Mouse (Mus musculus): ENCODE data around the gene 2410015M20Rik. TPM values are rescaled to one million over a fixed set of nuclear protein-coding genes. Genes with fewer than 3 reads are reported as not detected.
"Not testable (repeated sequence)": the region's sequence is repeated elsewhere in the genome, so short reads cannot be mapped to it uniquely, and the experiment has no call there.

Gene 2410015M20Rik
- total and polyA plus RNA-seq, 3 experiments: 274 to 334 TPM; not detected in 1

GRCm38 (mm10) chr17:56613893-56614292 lies 4.3 kb upstream of the 2410015M20Rik start:
- Histone ChIP-seq H3K4me1 (ENCODE audit: control insufficient read depth in 1 of 2, insufficient read depth in 2 of 2, low read length in 2 of 2) (peaks cover 0 to 13% of the 10 kb centered on the region in 2 experiments; a peak in 2 of 4 replicates), H3K27ac (ENCODE audit: control insufficient read depth, low read depth, low read length) (peak overlapping the region; percentile 65), H3K4me3 (ENCODE audit: control insufficient read depth in 1 of 2, insufficient read depth in 1 of 2, low read depth in 2 of 2, low read length in 2 of 2) (peak overlapping the region; percentile 66 to 68), H3K9ac (ENCODE audit: control insufficient read depth, low read depth, low read length, poor library complexity, severe bottlenecking) (peak overlapping the region; percentile 77), H3K79me2 (ENCODE audit: control insufficient read depth, insufficient read depth, low read length, poor library complexity) (peaks cover 27% of the 10 kb centered on the region)
- H3K9me3 ChIP-seq (replicated peaks; ENCODE audit: insufficient read depth, low read length); H3K27me3 ChIP-seq (ENCODE audit: control insufficient read depth in 1 of 2, insufficient read depth in 2 of 2, low read length in 2 of 2); H3K36me3 ChIP-seq (ENCODE audit: control insufficient read depth in 1 of 2, insufficient read depth in 2 of 2, low read length in 2 of 2): not testable (repeated sequence)
- DNase-seq (ENCODE audit: low read depth, low spot score): peak; percentile 73
- peak; percentile 54; the same call in 1 of the 2 replicates for TF ChIP-seq MYC (IDR thresholded peaks at IDR 0.05; ENCODE audit: low read depth, low read length)
- TF ChIP-seq MXI1 (IDR thresholded peaks at IDR 0.05; ENCODE audit: low read depth, low read length): peak; percentile 63; the same call in 1 of the 2 replicates
- TF ChIP-seq POLR2AphosphoS5 (IDR thresholded peaks at IDR 0.05; ENCODE audit: borderline replicate concordance, low read depth, low read length): 0 out of 2 replicates have a peak, but pooled peaks have one; percentile 32
- peak; percentile 43; the same call in 1 of the 2 replicates for TF ChIP-seq MAX (IDR thresholded peaks at IDR 0.05; ENCODE audit: low read length)
- TF ChIP-seq NELFE (IDR thresholded peaks at IDR 0.05; ENCODE audit: low read depth, low read length): peak; percentile 58; the same call in 1 of the 2 replicates

GRCm38 (mm10) chr17:56613236-56613844 lies 3.8 kb upstream of the 2410015M20Rik start, which contains the start of gene Rpl36:
Gene Rpl36 (plus strand): TSS chr17:56613416.
- peaks cover 32% of the 10 kb centered on the region for H3K79me2 ChIP-seq (ENCODE audit: control insufficient read depth, insufficient read depth, low read length, poor library complexity)
- H3K36me3 ChIP-seq (ENCODE audit: control insufficient read depth in 1 of 2, insufficient read depth in 2 of 2, low read length in 2 of 2): peaks cover 2 to 4% of the 10 kb centered on the region in 2 experiments; a peak in 3 of 4 replicates
- peak within 1 kb of the TSS; percentile 66 to 68 for H3K4me3 ChIP-seq (ENCODE audit: control insufficient read depth in 1 of 2, insufficient read depth in 1 of 2, low read depth in 2 of 2, low read length in 2 of 2)
- peak within 1 kb of the TSS; percentile 78 for H3K27ac ChIP-seq (ENCODE audit: control insufficient read depth, low read depth, low read length)
- no peaks in the 10 kb centered on the region for H3K27me3 ChIP-seq (ENCODE audit: control insufficient read depth in 1 of 2, insufficient read depth in 2 of 2, low read length in 2 of 2)
- DNase-seq (ENCODE audit: low read depth, low spot score): peak; percentile 94
- H3K4me1 ChIP-seq (ENCODE audit: control insufficient read depth in 1 of 2, insufficient read depth in 2 of 2, low read length in 2 of 2): peaks cover 0 to 13% of the 10 kb centered on the region in 2 experiments; a peak in 2 of 4 replicates
- H3K9me3 ChIP-seq (replicated peaks; ENCODE audit: insufficient read depth, low read length): no peaks in the 10 kb centered on the region
- no peak for TF ChIP-seq BHLHE40 (IDR thresholded peaks at IDR 0.05; ENCODE audit: borderline replicate concordance, low read depth, low read length)
- TF ChIP-seq ZKSCAN1 (IDR thresholded peaks at IDR 0.05; ENCODE audit: low read depth, low read length): no peak
- peak; percentile 90 for TF ChIP-seq SIN3A (IDR thresholded peaks at IDR 0.05; ENCODE audit: low read length)
- peak; percentile 86 to 90 for TF ChIP-seq POLR2A (IDR thresholded peaks at IDR 0.05; ENCODE audit: control insufficient read depth in 1 of 2, insufficient read depth in 1 of 2, low read depth in 1 of 2, low read length in 2 of 2, poor library complexity in 1 of 2)
- TF ChIP-seq GABPA (IDR thresholded peaks at IDR 0.05; ENCODE audit: low read depth, low read length): peak; percentile 81; the same call in 1 of the 2 replicates
- TF ChIP-seq HCFC1 (IDR thresholded peaks at IDR 0.05; ENCODE audit: low read depth, low read length): peak; percentile 94
- TF ChIP-seq CTCF (IDR thresholded peaks at IDR 0.05 in 2 of 3, conservative IDR thresholded peaks at IDR 0.05 in 1 of 3; ENCODE audit: control insufficient read depth in 1 of 3, insufficient read depth in 1 of 3, low read depth in 2 of 3, low read length in 3 of 3, poor library complexity in 1 of 3, severe bottlenecking in 1 of 3): peak; percentile 87 to 98 (median 91)
- peak; percentile 97 for TF ChIP-seq TBP (IDR thresholded peaks at IDR 0.05; ENCODE audit: low read depth, low read length)
- peak; percentile 77 for TF ChIP-seq MYC (IDR thresholded peaks at IDR 0.05; ENCODE audit: low read depth, low read length)
- no peak for TF ChIP-seq RAD21 (IDR thresholded peaks at IDR 0.05; ENCODE audit: low read depth, low read length)
- no peak for TF ChIP-seq ETS1 (IDR thresholded peaks at IDR 0.05; ENCODE audit: low read depth, low read length)
- peak; percentile 76 for TF ChIP-seq NRF1 (IDR thresholded peaks at IDR 0.05; ENCODE audit: insufficient read depth, low read depth, low read length, poor library complexity, severe bottlenecking)
- peak; percentile 88 for TF ChIP-seq ELF1 (IDR thresholded peaks at IDR 0.05; ENCODE audit: low read depth, low read length)
- peak; percentile 70; the same call in 1 of the 2 replicates for TF ChIP-seq POLR2AphosphoS2 (IDR thresholded peaks at IDR 0.05; ENCODE audit: low read length)
- TF ChIP-seq KAT2A (conservative IDR thresholded peaks at IDR 0.05; ENCODE audit: low read depth, low read length): peak; percentile 88
- TF ChIP-seq TCF12 (IDR thresholded peaks at IDR 0.05; ENCODE audit: low read depth, low read length): peak; percentile 77
- peak; percentile 94 for TF ChIP-seq NELFE (IDR thresholded peaks at IDR 0.05; ENCODE audit: low read depth, low read length)
- peak within 1 kb of the TSS; percentile 77 for H3K9ac ChIP-seq (ENCODE audit: control insufficient read depth, low read depth, low read length, poor library complexity, severe bottlenecking)

Data from MEL (cell line).